Mouse (Mus musculus) lung, embryonic 16.5 days (tissue): ENCODE measurements around the gene Crat. TPM values are rescaled to one million over a fixed set of nuclear protein-coding genes. Genes with fewer than 3 reads are reported as not detected.
A peak's percentile ranks its signal among the peaks of the same experiment; 100 is the strongest.

Experiments
- ATAC-seq: fragments of 200-750 bp; cut with Nextera tagmentation; 2 replicates; pipeline ENCODE4 v1.8.0; 2017; ENCODE audit warnings: low read depth, mild to moderate bottlenecking, moderate library complexity
- H3K27ac ChIP-seq: fragments of 300-500 bp; sonication (generic); 2 replicates; pipeline ENCODE4 v1.5.1; 2014; ENCODE audit warnings: mild to moderate bottlenecking, control low read depth, low read length
- H3K27me3 ChIP-seq: fragments of 300-500 bp; sonication (generic); 2 replicates; pipeline ENCODE4 v1.6.1; 2014; ENCODE audit warnings: low read depth, low read length, mixed read lengths; ENCODE audit not compliant: control insufficient read depth, insufficient read depth
- H3K36me3 ChIP-seq: fragments of 300-500 bp; sonication (generic); 2 replicates; pipeline ENCODE4 v1.6.1; 2014; ENCODE audit warnings: low read length; ENCODE audit not compliant: control insufficient read depth, insufficient read depth
- H3K4me1 ChIP-seq: fragments of 300-500 bp; sonication (generic); replicated peaks from 2 replicates; pipeline ENCODE4 v1.6.1; 2014; ENCODE audit warnings: low read length, mixed read lengths; ENCODE audit not compliant: control insufficient read depth, insufficient read depth
- H3K4me2 ChIP-seq: fragments of 300-500 bp; sonication (generic); 2 replicates; pipeline ENCODE4 v1.6.1; 2014; ENCODE audit warnings: low read depth, low read length, control low read depth
- H3K4me3 ChIP-seq: fragments of 300-500 bp; sonication (generic); 2 replicates; pipeline ENCODE4 v1.5.1; 2014; ENCODE audit warnings: mild to moderate bottlenecking, low read length, control low read depth
- H3K9ac ChIP-seq: fragments of 300-500 bp; sonication (generic); 2 replicates; pipeline ENCODE4 v1.6.1; 2014; ENCODE audit warnings: low read length, control low read depth
- H3K9me3 ChIP-seq: fragments of 300-500 bp; sonication (generic); 2 replicates; pipeline ENCODE4 v1.6.1; 2016; ENCODE audit warnings: low read length; ENCODE audit not compliant: control insufficient read depth
- WGBS: fragments of 180-500 bp; shearing (Covaris S2); extraction: QIAGEN DNeasy Blood & Tissue Kit; methylation state at CpG from one replicate; pipeline ENCODE4 v1.1.7; 2014; 5-methylcytosine and 5-hydroxymethylcytosine counted together
- polyA plus RNA-seq: library from polyadenylated mRNA; unstranded; fragments of >200 nt; fragmentation: Nextera tagmentation; extraction: Ambion mirVana; gene quantifications from 2 replicates; pipeline ENCODE4 v1.2.1, GENCODE M21; 2015

Crat gene
- polyA plus RNA-seq, 1 experiment from 2014 or later, result 39.3 TPM

- Histone ChIP-seq H3K4me3 (no peak overlapping the region), H3K4me1 (peaks cover 13% of the 10 kb centered on the region; the same call in 1 of the 2 replicates), H3K4me2 (no peak overlapping the region), H3K36me3 (peaks cover 24% of the 10 kb centered on the region), H3K27ac (no peak overlapping the region), H3K9ac (no peak overlapping the region), H3K27me3 (no peaks in the 10 kb centered on the region), H3K9me3 (no peaks in the 10 kb centered on the region)
- ATAC-seq, result no peak
- WGBS, result 82% methylated on average over 1 of the region's 1 CpGs
Observed at GRCm38 (mm10) chr2:30401581-30401980, 14.0 kb downstream of the Crat start.

DNA sequence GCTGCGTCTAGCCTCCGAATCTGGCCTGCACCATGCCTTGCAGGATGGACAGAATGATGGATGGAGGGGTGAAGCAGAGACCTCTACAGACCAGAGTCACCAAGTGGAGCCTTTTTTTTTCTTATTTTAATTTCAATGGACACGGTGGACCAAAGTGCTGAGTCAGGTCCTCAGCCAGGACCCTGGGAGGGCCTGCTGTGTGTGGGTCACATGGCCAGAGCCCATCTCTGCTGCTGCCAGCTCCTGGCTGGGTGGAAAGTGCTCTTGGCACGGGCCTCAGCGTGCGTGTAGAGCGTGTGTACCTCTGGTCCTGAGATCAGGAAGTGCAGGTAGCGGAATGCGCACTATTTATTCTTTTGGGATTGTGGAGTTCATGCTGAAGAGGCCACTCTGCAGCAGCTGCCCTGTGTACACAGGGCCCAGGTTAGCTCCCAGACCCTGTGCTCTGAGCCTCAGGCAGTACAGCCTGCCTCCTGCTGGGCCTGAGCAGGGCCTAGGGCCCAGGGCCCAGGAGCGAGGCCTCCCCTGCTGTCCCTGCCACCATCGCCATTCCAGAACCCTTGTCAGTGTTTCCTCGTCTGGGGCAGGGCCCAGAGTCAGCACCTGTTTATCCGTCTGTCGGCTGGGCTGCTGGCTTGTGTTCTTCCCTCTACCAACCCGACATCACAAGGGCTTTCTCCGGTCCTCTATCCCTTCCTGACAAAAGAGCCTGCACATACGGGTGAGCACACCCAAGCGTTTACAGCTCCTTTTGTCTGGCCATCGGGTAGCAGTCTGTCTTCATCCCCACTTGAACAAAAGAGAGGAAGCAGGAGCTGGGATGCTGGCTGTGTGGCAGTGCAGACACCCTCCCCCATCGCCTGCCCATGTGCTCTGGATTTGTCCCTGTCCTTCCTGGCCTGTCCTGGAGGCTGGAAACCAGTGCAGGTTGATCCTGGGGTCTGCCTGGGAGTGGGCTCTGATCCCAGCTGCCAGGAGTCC, 16.1 kb downstream of the Crat start:
- Histone ChIP-seq H3K4me3 (no peak overlapping the region), H3K36me3 (peaks cover 34% of the 10 kb centered on the region), H3K9ac (peak overlapping the region; percentile 33), H3K4me2 (no peak overlapping the region), H3K9me3 (no peaks in the 10 kb centered on the region), H3K27me3 (no peaks in the 10 kb centered on the region), H3K27ac (peak overlapping the region; percentile 91), H3K4me1 (peaks cover 13% of the 10 kb centered on the region; the same call in 1 of the 2 replicates)
- peak; percentile 94 for ATAC-seq
- 50% methylated on average over 20 of the region's 20 CpGs for WGBS

DNA sequence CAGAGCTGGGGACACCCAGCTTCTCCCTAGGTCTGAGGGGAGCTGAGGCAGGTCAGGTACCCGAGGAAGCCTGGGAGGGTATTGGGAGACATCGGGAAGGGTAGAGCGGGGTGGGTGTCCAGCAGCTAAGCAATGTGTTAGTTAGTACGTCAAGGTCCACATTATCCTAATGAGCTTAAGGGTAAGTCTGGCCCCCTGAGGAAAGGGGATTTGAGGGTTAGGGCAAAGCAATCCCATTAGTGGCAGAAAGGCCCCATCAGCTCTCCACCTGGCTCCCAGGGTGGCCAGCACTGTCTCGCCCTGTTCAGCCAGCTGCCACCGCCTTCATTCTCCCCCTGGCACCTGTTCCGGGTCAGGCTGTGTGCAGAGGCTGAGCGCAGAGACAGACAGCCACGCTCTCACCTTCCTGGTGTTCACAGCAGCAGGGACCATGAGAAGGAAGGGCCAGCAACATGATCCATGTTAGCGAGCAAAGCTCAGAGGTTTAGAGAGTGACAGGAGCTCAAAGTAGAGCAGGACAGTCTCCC, 17.6 kb downstream of the Crat start:
- Histone ChIP-seq H3K27me3 (no peaks in the 10 kb centered on the region), H3K27ac (peak overlapping the region; percentile 91), H3K4me2 (no peak overlapping the region), H3K9ac (peak overlapping the region; percentile 27), H3K36me3 (peaks cover 34% of the 10 kb centered on the region), H3K4me1 (peaks cover 21% of the 10 kb centered on the region), H3K4me3 (no peak overlapping the region), H3K9me3 (no peaks in the 10 kb centered on the region)
- no peak for ATAC-seq
- 87% methylated on average over 10 of the region's 10 CpGs for WGBS

GRCm38 (mm10) chr2:30396246-30396645, 19.4 kb downstream of the Crat start:
- Histone ChIP-seq H3K36me3 (peaks cover 28% of the 10 kb centered on the region), H3K4me1 (peaks cover 21% of the 10 kb centered on the region), H3K9ac (no peak overlapping the region), H3K4me3 (no peak overlapping the region), H3K27ac (no peak overlapping the region), H3K27me3 (no peaks in the 10 kb centered on the region), H3K4me2 (no peak overlapping the region), H3K9me3 (no peaks in the 10 kb centered on the region)
- WGBS, result 91% methylated on average over 7 of the region's 7 CpGs
- ATAC-seq, result no peak

DNA sequence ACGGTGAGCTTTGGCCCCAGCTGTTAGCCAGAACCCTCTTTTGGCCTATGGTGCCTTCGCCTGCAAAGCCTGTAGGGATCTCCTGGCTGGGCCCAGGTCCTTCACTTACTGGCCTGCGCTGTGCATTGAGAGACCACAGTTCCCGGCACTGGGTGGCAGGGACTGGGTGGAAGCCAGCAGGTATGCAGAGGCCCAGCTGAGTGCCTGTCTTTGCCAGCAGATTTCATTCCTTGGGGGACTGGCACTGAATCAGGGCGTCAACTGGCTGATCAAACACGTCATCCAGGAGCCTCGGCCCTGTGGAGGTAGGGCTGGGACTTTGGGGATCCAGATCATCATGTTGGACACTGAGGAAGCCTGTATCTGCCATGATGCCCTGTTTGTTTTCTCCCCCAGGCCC, 19.9 kb downstream of the Crat start:
- H3K27me3 ChIP-seq, result no peaks in the 10 kb centered on the region
- no peak overlapping the region for H3K9ac ChIP-seq
- no peak overlapping the region for H3K4me2 ChIP-seq
- WGBS, result 91% methylated on average over 7 of the region's 7 CpGs
- peaks cover 28% of the 10 kb centered on the region for H3K36me3 ChIP-seq
- no peaks in the 10 kb centered on the region for H3K9me3 ChIP-seq
- H3K4me3 ChIP-seq, result no peak overlapping the region
- no peak for ATAC-seq
- no peak overlapping the region for H3K27ac ChIP-seq
- peaks cover 21% of the 10 kb centered on the region for H3K4me1 ChIP-seq

- 47% methylated on average over 1 of the region's 1 CpGs for WGBS
- ATAC-seq, result no peak
- Histone ChIP-seq H3K4me2 (peak overlapping the region; percentile 91), H3K36me3 (peaks cover 26% of the 10 kb centered on the region), H3K4me3 (peak overlapping the region; percentile 71), H3K27me3 (no peaks in the 10 kb centered on the region), H3K27ac (peak overlapping the region; percentile 97), H3K9ac (peak overlapping the region; percentile 88), H3K9me3 (0 out of 2 replicates have a peak, but pooled peaks cover 3% of the 10 kb centered on the region), H3K4me1 (peaks cover 10% of the 10 kb centered on the region)
Observed at GRCm38 (mm10) chr2:30393370-30393656, 22.3 kb downstream of the Crat start.

DNA sequence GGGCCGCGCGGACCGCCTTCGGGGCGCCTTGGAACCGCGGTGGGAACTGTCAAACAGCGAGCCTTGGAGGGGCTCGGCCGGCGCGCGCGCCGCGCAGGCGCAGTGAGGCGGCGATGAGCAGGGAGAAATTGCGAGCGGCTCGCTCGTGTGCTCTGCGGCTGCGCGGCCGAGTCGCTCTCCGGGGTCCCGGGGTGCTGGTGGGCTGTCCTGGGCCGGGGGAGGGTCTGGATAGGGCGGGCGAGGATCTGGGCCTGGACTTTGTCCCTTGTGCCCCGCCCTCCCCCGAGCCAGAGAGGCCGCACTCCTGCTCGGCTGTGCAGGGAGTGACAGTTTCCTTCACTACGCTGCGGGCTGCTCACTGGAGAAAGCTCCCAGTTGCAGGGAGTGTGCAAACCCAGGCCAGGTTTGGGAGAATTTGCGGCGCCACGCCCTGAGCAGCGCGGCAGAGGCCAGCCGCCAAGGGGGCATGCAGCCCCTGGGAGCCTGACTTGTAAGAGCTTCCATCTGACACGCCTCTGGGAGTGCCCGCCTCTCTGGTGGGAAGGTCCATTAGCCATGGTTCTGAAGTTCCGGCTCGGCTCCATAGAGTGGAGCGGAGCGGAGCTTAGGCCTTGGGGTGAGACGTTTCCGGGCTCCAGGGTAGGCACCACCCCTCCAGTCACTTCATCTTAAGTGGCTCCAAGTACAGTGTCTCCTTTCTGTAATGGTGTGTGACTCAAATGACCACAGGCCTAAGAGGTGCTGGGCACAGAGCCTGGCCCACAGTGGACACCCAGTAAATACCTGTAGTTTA, 22.8 kb downstream of the Crat start:
- peak overlapping the region; percentile 88 for H3K9ac ChIP-seq
- WGBS, result under 1% methylated on average over 49 of the region's 54 CpGs
- peak; percentile 70 for ATAC-seq
- peaks cover 21% of the 10 kb centered on the region for H3K36me3 ChIP-seq
- peak overlapping the region; percentile 97 for H3K27ac ChIP-seq
- peak overlapping the region; percentile 91 for H3K4me2 ChIP-seq
- H3K27me3 ChIP-seq, result no peaks in the 10 kb centered on the region
- 0 out of 2 replicates have a peak, but pooled peaks cover 3% of the 10 kb centered on the region for H3K9me3 ChIP-seq
- H3K4me3 ChIP-seq, result peak overlapping the region; percentile 71
- peaks cover 8% of the 10 kb centered on the region for H3K4me1 ChIP-seq

GRCm38 (mm10) chr2:30392114-30392576, 23.5 kb downstream of the Crat start, which contains the start of gene Dolpp1:
Gene Dolpp1, plus strand, starts transcription at chr2:30392254.
- Histone ChIP-seq H3K9me3 (0 out of 2 replicates have a peak, but pooled peaks cover 3% of the 10 kb centered on the region), H3K36me3 (peaks cover 15% of the 10 kb centered on the region), H3K27me3 (no peaks in the 10 kb centered on the region), H3K27ac (peak within 1 kb of the TSS; percentile 97), H3K4me3 (peak within 1 kb of the TSS; percentile 71), H3K4me2 (peak within 1 kb of the TSS; percentile 91), H3K4me1 (peaks cover 8% of the 10 kb centered on the region), H3K9ac (peak within 1 kb of the TSS; percentile 88)
- 0% methylated on average over 40 of the region's 40 CpGs for WGBS
- ATAC-seq, result peak; percentile 95
